ENCODE assay signal across 8 mouse cellular contexts in the genomic region with DNA sequence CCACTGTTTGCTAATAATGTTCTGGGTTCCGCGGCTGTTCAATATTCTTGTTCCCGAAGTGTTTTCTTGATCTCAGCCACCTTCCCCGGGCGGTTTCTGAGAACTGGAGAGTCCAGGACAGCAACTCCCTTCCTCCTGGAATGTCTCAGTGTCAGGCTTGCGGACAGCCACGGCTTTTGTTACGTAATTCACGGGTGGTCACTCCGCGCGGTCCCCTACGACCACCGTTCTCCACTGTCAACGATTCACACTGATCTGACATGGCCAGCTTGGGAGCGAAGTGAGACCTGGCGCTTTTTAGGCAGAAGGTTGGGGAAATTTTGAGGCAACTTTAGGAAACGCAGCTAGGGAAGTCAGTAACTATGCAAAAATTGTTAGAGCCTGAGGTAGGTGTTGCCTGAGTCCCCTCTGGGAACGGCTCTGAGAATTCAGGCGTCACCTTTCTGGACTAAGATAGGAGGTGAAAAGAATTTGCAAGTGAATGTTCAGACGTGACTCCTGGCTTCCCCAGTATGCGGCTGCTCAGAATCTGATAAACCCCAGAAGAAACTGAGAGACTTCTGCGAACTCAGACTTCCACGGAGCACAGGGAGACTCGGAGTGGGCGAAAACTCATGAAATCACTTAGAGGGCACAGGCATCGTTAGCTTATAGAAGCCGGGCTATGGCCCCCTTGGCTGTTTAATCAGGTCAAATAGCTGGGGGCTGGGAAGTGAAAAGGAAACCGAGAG. TPM values are rescaled to one million over a fixed set of nuclear protein-coding genes. Genes with fewer than 3 reads are reported as not detected.
DNase-seq lines count a peak whose midpoint lies in the region; ATAC-seq lines count a peak whose summit lies in the region.

No protein-coding gene starts in this region.

- H3K9me3 ChIP-seq in erythroblast, embryonic 14.5 days (ENCODE audit: control insufficient read depth, low read length): peaks cover 10% of the 10 kb centered on the region
- H3K9me3 ChIP-seq in hindbrain, embryonic 15.5 days: no peaks in the 10 kb centered on the region
- H3K9me3 ChIP-seq in liver, embryonic 11.5 days (ENCODE audit: control insufficient read depth, low read length): no peaks in the 10 kb centered on the region
- H3K9me3 ChIP-seq in neural tube, embryonic 13.5 days: 0 out of 2 replicates have a peak, but pooled peaks cover 5% of the 10 kb centered on the region

- no peaks in the 10 kb centered on the region for H3K36me3 ChIP-seq in erythroblast, embryonic 14.5 days (ENCODE audit: control insufficient read depth)
- no peaks in the 10 kb centered on the region for H3K36me3 ChIP-seq in hindbrain, embryonic 15.5 days
- no peaks in the 10 kb centered on the region for H3K36me3 ChIP-seq in liver, embryonic 11.5 days (ENCODE audit: control insufficient read depth, insufficient read depth, low read length)
- no peaks in the 10 kb centered on the region for H3K36me3 ChIP-seq in neural tube, embryonic 13.5 days

- no peak for ATAC-seq in hindbrain, embryonic 15.5 days (ENCODE audit: low FRiP score, low read depth)
- no peak for ATAC-seq in liver, embryonic 11.5 days (replicated peaks; ENCODE audit: low FRiP score)
- no peak for ATAC-seq in neural tube, embryonic 13.5 days (ENCODE audit: low read depth)

- peaks cover 49% of the 10 kb centered on the region for H3K27me3 ChIP-seq in erythroblast, embryonic 14.5 days (ENCODE audit: control insufficient read depth)
- no peaks in the 10 kb centered on the region for H3K27me3 ChIP-seq in hindbrain, embryonic 15.5 days
- H3K27me3 ChIP-seq in liver, embryonic 11.5 days (replicated peaks; ENCODE audit: control insufficient read depth, insufficient read depth, low read length): peaks cover 14% of the 10 kb centered on the region
- H3K27me3 ChIP-seq in neural tube, embryonic 13.5 days: no peaks in the 10 kb centered on the region

- DNase-seq in lung, adult 18-20 months: peak; percentile 3 to 14
- no peak for DNase-seq in lung, postnatal 25 days (ENCODE audit: low spot score)
- DNase-seq in brain, adult 2 months (ENCODE audit: low read depth, low spot score): peak; percentile 37
- DNase-seq in liver, embryonic 11.5 days (ENCODE audit: low spot score): peak; percentile 63
- no peak for DNase-seq in natural killer cell, adult 2 months (ENCODE audit: low spot score in 2 of 2)

- H3K27ac ChIP-seq in hindbrain, embryonic 15.5 days (replicated peaks): no peak overlapping the region
- peak overlapping the region; percentile 38; the same call in 1 of the 2 replicates for H3K27ac ChIP-seq in liver, embryonic 11.5 days (ENCODE audit: low read depth, low read length)
- no peak overlapping the region for H3K27ac ChIP-seq in neural tube, embryonic 13.5 days (replicated peaks)

- peak overlapping the region; percentile 86 for H3K4me3 ChIP-seq in erythroblast, embryonic 14.5 days (replicated peaks)
- H3K4me3 ChIP-seq in hindbrain, embryonic 15.5 days: peak overlapping the region; percentile 87
- H3K4me3 ChIP-seq in liver, embryonic 11.5 days (ENCODE audit: low read depth, low read length): peak overlapping the region; percentile 90
- H3K4me3 ChIP-seq in neural tube, embryonic 13.5 days: peak overlapping the region; percentile 79

- H3K4me2 ChIP-seq in hindbrain, embryonic 15.5 days: peak overlapping the region; percentile 98
- peak overlapping the region; percentile 99 for H3K4me2 ChIP-seq in liver, embryonic 11.5 days
- peak overlapping the region; percentile 98 for H3K4me2 ChIP-seq in neural tube, embryonic 13.5 days

- peaks cover 52% of the 10 kb centered on the region for H3K4me1 ChIP-seq in erythroblast, embryonic 14.5 days (ENCODE audit: control insufficient read depth)
- peaks cover 33% of the 10 kb centered on the region for H3K4me1 ChIP-seq in hindbrain, embryonic 15.5 days (replicated peaks)
- peaks cover 23% of the 10 kb centered on the region for H3K4me1 ChIP-seq in liver, embryonic 11.5 days (replicated peaks; ENCODE audit: control insufficient read depth, insufficient read depth, low read length)
- peaks cover 29% of the 10 kb centered on the region for H3K4me1 ChIP-seq in neural tube, embryonic 13.5 days (replicated peaks)

- under 1% methylated on average over 29 of the region's 29 CpGs for WGBS in hindbrain, embryonic 15.5 days
- under 1% methylated on average over 29 of the region's 29 CpGs for WGBS in liver, embryonic 11.5 days
- 0% methylated on average over 29 of the region's 29 CpGs for WGBS in neural tube, embryonic 13.5 days

- no peak overlapping the region for H3K9ac ChIP-seq in hindbrain, embryonic 15.5 days
- H3K9ac ChIP-seq in liver, embryonic 11.5 days (ENCODE audit: low read depth, low read length): peak overlapping the region; percentile 61
- H3K9ac ChIP-seq in neural tube, embryonic 13.5 days: peak overlapping the region; percentile 59

RNA-seq across cellular contexts. Expression of a gene that starts 0.9 kb away (rescaled TPM):
- 1.9 and 2.2 TPM in 2 replicates for polyA plus RNA-seq in erythroblast, embryonic 14.5 days (2012)
- 22.7 and 23.9 TPM in 2 replicates for polyA plus RNA-seq in hindbrain, embryonic 15.5 days (2015; fragmentation: Nextera tagmentation; extraction: Ambion mirVana)
- polyA plus RNA-seq in liver, embryonic 11.5 days (2014; fragmentation: Nextera tagmentation; extraction: Ambion mirVana): 13.0 and 14.6 TPM in 2 replicates
- 20.8 and 21.7 TPM in 2 replicates for polyA plus RNA-seq in neural tube, embryonic 13.5 days (2015; fragmentation: Nextera tagmentation; extraction: Ambion mirVana)

RNA-seq across cellular contexts. Expression of a gene that starts 31.9 kb away (rescaled TPM):
- 0.53 TPM in 2 replicates for polyA plus RNA-seq in erythroblast, embryonic 14.5 days (2012)
- polyA plus RNA-seq in hindbrain, embryonic 15.5 days (2015; fragmentation: Nextera tagmentation; extraction: Ambion mirVana): 44.8 and 49.2 TPM in 2 replicates
- polyA plus RNA-seq in liver, embryonic 11.5 days (2014; fragmentation: Nextera tagmentation; extraction: Ambion mirVana): 29.9 and 32.7 TPM in 2 replicates
- polyA plus RNA-seq in neural tube, embryonic 13.5 days (2015; fragmentation: Nextera tagmentation; extraction: Ambion mirVana): 33.2 and 35.6 TPM in 2 replicates

Comparison
In these comparisons a context has a peak if more than half of its experiments do, and no peak if none do; other contexts are left out.
1. DNase-seq: peak in lung, adult 18-20 months (2 of 2), brain, adult 2 months (single experiment) and liver, embryonic 11.5 days (single experiment); none in lung, postnatal 25 days (single experiment) and natural killer cell, adult 2 months (0 of 2).
2. RNA of a gene that starts 31.9 kb away (polyA plus RNA-seq): 44.8 to 49.2 TPM in hindbrain, embryonic 15.5 days, 33.2 to 35.6 TPM in neural tube, embryonic 13.5 days and 29.9 to 32.7 TPM in liver, embryonic 11.5 days; 0.53 TPM in erythroblast, embryonic 14.5 days; every median in the first group is over 10 times any median in the second.
3. Peak in every context shown above with its lines, with median percentiles within 50 percentile points of each other: H3K4me3 ChIP-seq and H3K4me2 ChIP-seq.